Mouse (Mus musculus) gastrocnemius, adult 18-20 months (tissue): Measurements from ENCODE around the gene Usf1. TPM values are rescaled to one million over a fixed set of nuclear protein-coding genes. Genes with fewer than 3 reads are reported as not detected.

Experiments
- DNase-seq: peaks from one replicate; pipeline ENCODE4 v3.0.0; 2021; ENCODE audit warnings: low spot score
- long read RNA-seq, 2 experiments: library from polyadenylated mRNA; stranded (forward); transcript quantifications; one replicate each; pipeline ENCODE4 v2.0.0; 2021
- total RNA-seq, 2 experiments: library from RNA; stranded (reverse); gene quantifications; 2 replicates each; pipeline ENCODE4 v1.2.3; 2021

Gene Usf1
- total RNA-seq: 10 to 100 TPM; 24.7 to 26.1 TPM
- long read RNA-seq, experiment 1, partial matches to known transcripts: 0 of 4 reads
- long read RNA-seq, experiment 1, other reads (novel, unspliced or antisense): 1 of 4 reads
- long read RNA-seq, experiment 2, partial matches to known transcripts: 0 of 3 reads
- long read RNA-seq, experiment 2, other reads (novel, unspliced or antisense): 0 of 3 reads

- DNase-seq: peak; percentile 94
These were observed at the start of gene Usf1 for GRCm38 (mm10) chr1:171410947-171411484. Gene Usf1, plus strand, starts transcription at chr1:171411313.

GRCm38 (mm10) chr1:171365934-171366333, 45.2 kb upstream of the Usf1 start:
- DNase-seq: no peak

- no peak for DNase-seq
These were observed 41.1 kb upstream of the Usf1 start, which contains the start of gene Nectin4 for GRCm38 (mm10) chr1:171369845-171370556. Gene Nectin4, plus strand, starts transcription at chr1:171370099.

GRCm38 (mm10) chr1:171372880-171373279, 38.2 kb upstream of the Usf1 start:
- no peak for DNase-seq

- no peak for DNase-seq
These were observed 37.2 kb upstream of the Usf1 start for GRCm38 (mm10) chr1:171373946-171374345.

- DNase-seq: no peak
These were observed 35.4 kb upstream of the Usf1 start for GRCm38 (mm10) chr1:171375646-171376097.

GRCm38 (mm10) chr1:171378298-171378697, 32.8 kb upstream of the Usf1 start:
- no peak for DNase-seq

- DNase-seq: peak; percentile 80
These were observed 31.0 kb upstream of the Usf1 start for GRCm38 (mm10) chr1:171379935-171380599.

GRCm38 (mm10) chr1:171382096-171382620, 29.0 kb upstream of the Usf1 start:
- DNase-seq: no peak

- DNase-seq: no peak
These were observed 26.8 kb upstream of the Usf1 start for GRCm38 (mm10) chr1:171384361-171384760.

- DNase-seq: no peak
These were observed 25.9 kb upstream of the Usf1 start for GRCm38 (mm10) chr1:171385171-171385570.

- DNase-seq: no peak
These were observed 24.0 kb upstream of the Usf1 start for GRCm38 (mm10) chr1:171387099-171387498.

- peak; percentile 18 for DNase-seq
These were observed 22.6 kb upstream of the Usf1 start, which contains the start of gene Arhgap30 for GRCm38 (mm10) chr1:171388376-171389102. Gene Arhgap30, plus strand, starts transcription at chr1:171388954.

GRCm38 (mm10) chr1:171390101-171390500, 21.0 kb upstream of the Usf1 start:
- no peak for DNase-seq

- no peak for DNase-seq
These were observed 9.3 kb upstream of the Usf1 start for GRCm38 (mm10) chr1:171401821-171402220.

- no peak for DNase-seq
These were observed 8.1 kb upstream of the Usf1 start for GRCm38 (mm10) chr1:171402991-171403390.

GRCm38 (mm10) chr1:171407263-171407662, 3.9 kb upstream of the Usf1 start:
- DNase-seq: no peak

GRCm38 (mm10) chr1:171410231-171410630, 882 bp upstream of the Usf1 start:
- no peak for DNase-seq

GRCm38 (mm10) chr1:171411492-171411941, 404 bp downstream of the Usf1 start:
- no peak for DNase-seq

GRCm38 (mm10) chr1:171412001-171412441, 908 bp downstream of the Usf1 start:
- DNase-seq: no peak

- no peak for DNase-seq
These were observed 1.3 kb downstream of the Usf1 start for GRCm38 (mm10) chr1:171412446-171412845.
